Mouse (Mus musculus) stomach, embryonic 15.5 days (tissue): ENCODE results near the gene Ccndbp1. TPM values are rescaled to one million over a fixed set of nuclear protein-coding genes. Genes with fewer than 3 reads are reported as not detected.
"Not testable (repeated sequence)": the region's sequence is repeated elsewhere in the genome, so short reads cannot be mapped to it uniquely, and the experiment has no call there.

Source experiments
- ATAC-seq: fragments of 200-750 bp; cut with Nextera tagmentation; 2 replicates; pipeline ENCODE4 v1.8.0; 2017; ENCODE audit warnings: low read depth, moderate number of reproducible peaks, moderate TSS enrichment; ENCODE audit not compliant: insufficient read depth, low FRiP score
- H3K27ac ChIP-seq: fragments of 300-500 bp; sonication (generic); 2 replicates; pipeline ENCODE4 v1.5.1; 2015; ENCODE audit warnings: mild to moderate bottlenecking, inconsistent platforms
- H3K27me3 ChIP-seq: fragments of 300-500 bp; sonication (generic); replicated peaks from 2 replicates; pipeline ENCODE4 v1.6.1; 2015; ENCODE audit warnings: inconsistent platforms
- H3K36me3 ChIP-seq: fragments of 300-500 bp; sonication (generic); 2 replicates; pipeline ENCODE4 v1.6.1; 2015; ENCODE audit warnings: inconsistent platforms
- H3K4me1 ChIP-seq: fragments of 300-500 bp; sonication (generic); 2 replicates; pipeline ENCODE4 v1.6.1; 2015; ENCODE audit warnings: inconsistent platforms
- H3K4me2 ChIP-seq: fragments of 300-500 bp; sonication (generic); 2 replicates; pipeline ENCODE4 v1.6.1; 2015; ENCODE audit warnings: mild to moderate bottlenecking, inconsistent platforms
- H3K4me3 ChIP-seq: fragments of 300-500 bp; sonication (generic); replicated peaks from 2 replicates; pipeline ENCODE4 v1.5.1; 2015; ENCODE audit warnings: inconsistent platforms
- H3K9ac ChIP-seq: fragments of 300-500 bp; sonication (generic); 2 replicates; pipeline ENCODE4 v1.6.1; 2015; ENCODE audit warnings: inconsistent platforms
- H3K9me3 ChIP-seq: fragments of 300-500 bp; sonication (generic); 2 replicates; pipeline ENCODE4 v1.6.1; 2016; ENCODE audit warnings: inconsistent platforms
- WGBS: fragments of 180-500 bp; shearing (Covaris S2); methylation state at CpG from one replicate; pipeline ENCODE4 v1.1.7; 2015; 5-methylcytosine and 5-hydroxymethylcytosine counted together
- polyA plus RNA-seq: library from polyadenylated mRNA; unstranded; fragments of >200 nt; fragmentation: Nextera tagmentation; extraction: Ambion mirVana; gene quantifications from 2 replicates; pipeline ENCODE4 v1.2.1, GENCODE M21; 2015

Gene Ccndbp1
- polyA plus RNA-seq, 1 experiment from 2014 or later: 35.0 TPM

- Histone ChIP-seq H3K4me2 (no peak overlapping the region), H3K27ac (no peak overlapping the region), H3K4me1 (peaks cover 5% of the 10 kb centered on the region), H3K4me3 (no peak overlapping the region), H3K9ac (no peak overlapping the region), H3K27me3 (no peaks in the 10 kb centered on the region), H3K9me3 (no peaks in the 10 kb centered on the region), H3K36me3 (no peaks in the 10 kb centered on the region)
- no peak for ATAC-seq
- WGBS: 84% methylated on average over 7 of the region's 7 CpGs
These were observed 4.0 kb upstream of the Ccndbp1 start for GRCm38 (mm10) chr2:121004018-121004811.

GRCm38 (mm10) chr2:121006986-121007385, 1.2 kb upstream of the Ccndbp1 start:
- H3K27me3 ChIP-seq: no peaks in the 10 kb centered on the region

DNA sequence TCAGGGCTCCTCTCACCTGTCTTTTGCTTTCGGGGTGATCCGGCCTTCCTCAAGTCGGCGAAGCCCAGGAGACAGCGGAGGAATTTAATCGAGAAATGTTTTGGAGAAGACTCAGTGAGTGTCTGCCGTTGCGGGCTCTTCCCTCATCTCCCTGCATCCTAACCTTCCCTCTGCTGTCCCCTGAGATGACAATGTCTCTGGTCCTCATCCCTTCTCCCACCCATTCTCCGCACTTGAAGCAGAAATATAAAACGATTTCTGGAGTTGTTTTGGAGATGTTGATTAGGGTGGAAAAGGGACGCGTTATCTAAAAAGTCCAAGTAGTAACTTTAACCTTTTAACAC, 433 bp downstream of the Ccndbp1 start:
- Histone ChIP-seq H3K9me3 (no peaks in the 10 kb centered on the region), H3K4me1 (peaks cover 7% of the 10 kb centered on the region), H3K27ac (no peak overlapping the region), H3K4me3 (peak overlapping the region; percentile 81), H3K4me2 (peak overlapping the region; percentile 88), H3K36me3 (no peaks in the 10 kb centered on the region), H3K27me3 (no peaks in the 10 kb centered on the region), H3K9ac (peak overlapping the region; percentile 66)
- WGBS: under 1% methylated on average over 12 of the region's 12 CpGs
- ATAC-seq: peak; percentile 7; the same call in 1 of the 2 replicates

More at GRCm38 (mm10) chr2:121006986-121007385, 1.2 kb upstream of the Ccndbp1 start:
- no peak overlapping the region for H3K9ac ChIP-seq
- H3K4me3 ChIP-seq: no peak overlapping the region
- WGBS: 81% methylated on average over 1 of the region's 1 CpGs
- no peak overlapping the region for H3K27ac ChIP-seq
- no peak overlapping the region for H3K4me2 ChIP-seq
- no peaks in the 10 kb centered on the region for H3K36me3 ChIP-seq
- H3K4me1 ChIP-seq: peaks cover 7% of the 10 kb centered on the region
- no peaks in the 10 kb centered on the region for H3K9me3 ChIP-seq
- no peak for ATAC-seq

GRCm38 (mm10) chr2:121009071-121009677, 971 bp downstream of the Ccndbp1 start:
- Histone ChIP-seq H3K27me3 (no peaks in the 10 kb centered on the region), H3K4me2 (peak overlapping the region; percentile 88), H3K4me3 (peak overlapping the region; percentile 81), H3K27ac (no peak overlapping the region), H3K9ac (peak overlapping the region; percentile 66), H3K4me1 (peaks cover 7% of the 10 kb centered on the region), H3K9me3 (no peaks in the 10 kb centered on the region), H3K36me3 (no peaks in the 10 kb centered on the region)
- 23% methylated on average over 5 of the region's 5 CpGs for WGBS
- no peak for ATAC-seq

GRCm38 (mm10) chr2:121012676-121013075, 4.5 kb downstream of the Ccndbp1 start:
- no peak overlapping the region for H3K27ac ChIP-seq
- H3K9ac ChIP-seq: no peak overlapping the region
- no peak overlapping the region for H3K4me2 ChIP-seq
- no peak for ATAC-seq
- H3K27me3 ChIP-seq: no peaks in the 10 kb centered on the region
- H3K9me3 ChIP-seq: no peaks in the 10 kb centered on the region
- peaks cover 11% of the 10 kb centered on the region for H3K36me3 ChIP-seq
- WGBS: 91% methylated on average over 9 of the region's 9 CpGs
- no peak overlapping the region for H3K4me3 ChIP-seq
- peaks cover 7% of the 10 kb centered on the region for H3K4me1 ChIP-seq

- WGBS: 75% methylated on average over 2 of the region's 2 CpGs
- no peak overlapping the region for H3K27ac ChIP-seq
- no peak for ATAC-seq
- H3K9ac ChIP-seq: no peak overlapping the region
- H3K9me3 ChIP-seq: no peaks in the 10 kb centered on the region
- H3K4me3 ChIP-seq: no peak overlapping the region
- no peaks in the 10 kb centered on the region for H3K27me3 ChIP-seq
- peaks cover 15% of the 10 kb centered on the region for H3K36me3 ChIP-seq
- H3K4me2 ChIP-seq: no peak overlapping the region
- H3K4me1 ChIP-seq: no peaks in the 10 kb centered on the region
These were observed 7.3 kb downstream of the Ccndbp1 start for GRCm38 (mm10) chr2:121015507-121015906.

GRCm38 (mm10) chr2:121016226-121016625, 8.0 kb downstream of the Ccndbp1 start:
- no peak overlapping the region for H3K4me2 ChIP-seq
- 91% methylated on average over 9 of the region's 9 CpGs for WGBS
- no peaks in the 10 kb centered on the region for H3K4me1 ChIP-seq
- H3K36me3 ChIP-seq: peaks cover 15% of the 10 kb centered on the region
- no peak for ATAC-seq
- no peaks in the 10 kb centered on the region for H3K9me3 ChIP-seq
- H3K27ac ChIP-seq: no peak overlapping the region
- H3K4me3 ChIP-seq: no peak overlapping the region
- H3K9ac ChIP-seq: no peak overlapping the region
- H3K27me3 ChIP-seq: no peaks in the 10 kb centered on the region

DNA sequence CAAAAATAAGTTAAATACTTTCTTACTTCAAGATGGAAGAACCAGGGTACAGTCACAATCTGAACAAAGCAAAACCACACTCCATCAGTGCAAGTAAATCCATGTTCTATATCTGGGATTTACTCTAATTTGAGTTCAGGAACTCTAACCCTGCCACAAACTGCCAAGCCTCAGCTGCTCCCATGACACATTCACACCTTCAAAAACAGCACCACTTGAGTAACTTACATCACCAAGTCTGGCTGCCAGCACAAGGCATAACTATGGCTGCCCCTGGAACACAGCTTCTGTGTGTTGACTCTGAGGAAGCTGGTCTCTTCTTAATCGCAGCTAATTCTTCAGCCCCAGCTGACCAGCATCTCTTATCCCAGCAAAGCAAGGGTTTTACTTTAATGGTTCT, 8.9 kb downstream of the Ccndbp1 start:
- H3K9me3 ChIP-seq: no peaks in the 10 kb centered on the region
- H3K4me3 ChIP-seq: no peak overlapping the region
- no peak overlapping the region for H3K9ac ChIP-seq
- no peaks in the 10 kb centered on the region for H3K27me3 ChIP-seq
- peaks cover 15% of the 10 kb centered on the region for H3K36me3 ChIP-seq
- no peak for ATAC-seq
- 83% methylated on average over 1 of the region's 1 CpGs for WGBS
- H3K27ac ChIP-seq: no peak overlapping the region
- H3K4me1 ChIP-seq: no peaks in the 10 kb centered on the region
- H3K4me2 ChIP-seq: no peak overlapping the region

- peaks cover 1% of the 10 kb centered on the region for H3K36me3 ChIP-seq
- H3K27ac ChIP-seq: no peak overlapping the region
- H3K4me3 ChIP-seq: no peak overlapping the region
- no peaks in the 10 kb centered on the region for H3K4me1 ChIP-seq
- H3K27me3 ChIP-seq: no peaks in the 10 kb centered on the region
- H3K4me2 ChIP-seq: no peak overlapping the region
- H3K9ac ChIP-seq: no peak overlapping the region
- ATAC-seq: no peak
- 54% methylated on average over 5 of the region's 5 CpGs for WGBS
- no peaks in the 10 kb centered on the region for H3K9me3 ChIP-seq
These were observed 14.7 kb downstream of the Ccndbp1 start for GRCm38 (mm10) chr2:121022918-121023317.

GRCm38 (mm10) chr2:121036733-121037341, 28.6 kb downstream of the Ccndbp1 start, which contains the start of gene Epb42:
Gene Epb42 (minus strand): TSS chr2:121037072.
- peak; percentile 97 for ATAC-seq

GRCm38 (mm10) chr2:121038851-121039250, 30.6 kb downstream of the Ccndbp1 start:
- not testable (repeated sequence) for H3K9me3 ChIP-seq, ATAC-seq, H3K4me2 ChIP-seq, H3K9ac ChIP-seq, H3K27me3 ChIP-seq, H3K27ac ChIP-seq, H3K36me3 ChIP-seq, H3K4me3 ChIP-seq, H3K4me1 ChIP-seq
- 96% methylated on average over 1 of the region's 1 CpGs for WGBS

More at GRCm38 (mm10) chr2:121036733-121037341, 28.6 kb downstream of the Ccndbp1 start, which contains the start of gene Epb42:
- no peaks in the 10 kb centered on the region for H3K27me3 ChIP-seq
- H3K4me2 ChIP-seq: no peak within 1 kb of the TSS
- H3K9me3 ChIP-seq: no peaks in the 10 kb centered on the region
- no peak within 1 kb of the TSS for H3K9ac ChIP-seq
- H3K4me3 ChIP-seq: 0 out of 2 replicates have a peak within 1 kb of the TSS, but pooled peaks have one; percentile 1
- no peaks in the 10 kb centered on the region for H3K4me1 ChIP-seq
- no peaks in the 10 kb centered on the region for H3K36me3 ChIP-seq
- 42% methylated on average over 5 of the region's 5 CpGs for WGBS
- H3K27ac ChIP-seq: no peak within 1 kb of the TSS

DNA sequence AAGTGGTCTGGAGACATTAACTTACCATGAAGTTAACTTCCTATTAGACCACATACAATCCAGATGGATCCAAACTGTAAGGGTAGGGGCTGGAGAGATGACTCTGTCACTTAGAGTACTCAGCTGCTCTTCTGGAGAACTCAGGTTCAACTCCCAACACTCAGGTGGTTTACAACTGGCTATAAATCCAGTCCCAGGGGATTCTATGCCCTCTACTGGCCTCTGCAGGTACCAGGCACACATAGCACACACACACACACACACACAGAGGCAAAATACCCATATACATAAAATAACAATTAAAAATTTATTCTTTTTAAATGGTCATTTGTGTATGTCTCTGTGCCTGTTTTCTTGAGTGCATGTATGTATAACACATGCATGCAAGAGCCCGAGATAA, 31.2 kb downstream of the Ccndbp1 start:
- H3K27ac ChIP-seq: no peak overlapping the region
- no peaks in the 10 kb centered on the region for H3K4me1 ChIP-seq
- H3K9ac ChIP-seq: no peak overlapping the region
- H3K4me2 ChIP-seq: no peak overlapping the region
- WGBS: 89% methylated on average over 1 of the region's 1 CpGs
- H3K27me3 ChIP-seq: no peaks in the 10 kb centered on the region
- H3K4me3 ChIP-seq: no peak overlapping the region
- no peaks in the 10 kb centered on the region for H3K9me3 ChIP-seq
- ATAC-seq: no peak
- no peaks in the 10 kb centered on the region for H3K36me3 ChIP-seq
